Mouse (Mus musculus) heart, postnatal 0 days (tissue): ENCODE measurements at regions not wholly inside any gene's neighbourhood (a gene's known extent, or its start where the extent isn't known, plus 50 kb on each side); places are given as distances from the start of the nearest gene placed in this dataset.

Experiments used
- CTCF ChIP-seq: IDR thresholded peaks from 2 replicates; pipeline ENCODE4 v1.5.1; 2016; ENCODE audit warnings: antibody characterized with exemption, control low read depth, low read depth
- EP300 ChIP-seq: IDR thresholded peaks from 2 replicates; pipeline ENCODE4 v1.6.1; 2016; ENCODE audit warnings: antibody characterized with exemption, low read depth

DNA sequence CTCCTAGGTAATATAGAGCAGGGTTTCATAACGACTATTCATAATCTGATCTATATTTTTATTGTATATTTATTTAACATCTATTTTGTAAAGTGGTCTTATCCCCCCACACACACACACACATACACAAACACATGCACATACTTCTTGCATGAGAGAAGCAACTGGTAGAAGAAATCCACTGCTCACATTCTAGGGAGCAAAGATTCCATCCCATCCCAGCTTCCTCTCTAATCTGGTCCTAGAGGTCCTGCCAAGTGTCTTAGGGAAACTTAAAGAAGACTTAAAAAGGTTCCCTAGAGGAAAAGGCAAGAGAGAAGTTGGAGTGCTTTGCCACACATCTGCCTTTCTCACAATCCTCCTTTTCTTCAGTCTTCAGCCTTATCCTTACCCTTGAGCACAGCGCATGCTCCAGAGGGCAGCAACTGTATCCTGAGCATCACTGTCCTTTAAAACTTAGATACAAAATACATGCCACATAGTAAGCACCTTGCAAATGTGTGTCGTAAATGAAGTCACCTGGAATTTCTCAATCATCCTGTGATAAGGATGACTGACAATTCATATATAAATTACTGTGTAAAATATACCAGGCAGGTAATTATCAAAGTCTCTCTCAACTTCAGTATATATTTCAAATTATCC is 1677.9 kb upstream of the 5930422O12Rik start:
- TF ChIP-seq CTCF (no peak), EP300 (no peak)
